Mouse (Mus musculus) spleen, adult 2 months (tissue): ENCODE measurements around the gene Pttg1ip. TPM values are rescaled to one million over a fixed set of nuclear protein-coding genes. Genes with fewer than 3 reads are reported as not detected.

Experiments
- DNase-seq, 2 experiments: peaks; one replicate each; pipeline versions ENCODE4 v3.0.0 to v3.0.0-alpha.2; 2012 to 2021; ENCODE audit warnings: low spot score in 2 of 2, low read depth in 1 of 2
- H3K27ac ChIP-seq: fragments of 200-500 bp; 2 replicates; pipeline ENCODE4 v1.5.1; 2012; ENCODE audit warnings: low read length, inconsistent platforms; ENCODE audit not compliant: insufficient read depth
- H3K27me3 ChIP-seq: fragments of 200-500 bp; 2 replicates; pipeline ENCODE4 v1.6.1; 2012; ENCODE audit warnings: mild to moderate bottlenecking, moderate library complexity, low read length, inconsistent platforms; ENCODE audit not compliant: control insufficient read depth, insufficient read depth
- H3K36me3 ChIP-seq: fragments of 200-500 bp; 2 replicates; pipeline ENCODE4 v1.6.1; 2012; ENCODE audit warnings: mild to moderate bottlenecking, low read length, inconsistent platforms; ENCODE audit not compliant: control insufficient read depth, insufficient read depth
- H3K4me1 ChIP-seq: fragments of 200-500 bp; 2 replicates; pipeline ENCODE4 v1.6.1; 2011; ENCODE audit warnings: inconsistent platforms; ENCODE audit not compliant: control insufficient read depth, insufficient read depth, insufficient read length
- H3K4me3 ChIP-seq: fragments of 200-500 bp; 2 replicates; pipeline ENCODE4 v1.5.1; 2011; ENCODE audit warnings: mild to moderate bottlenecking, inconsistent platforms; ENCODE audit not compliant: insufficient read depth, insufficient read length; ENCODE audit errors: extremely low read depth
- CTCF ChIP-seq: fragments of 200-500 bp; IDR thresholded peaks from 2 replicates; pipeline ENCODE4 v1.5.1; 2011; ENCODE audit warnings: mild to moderate bottlenecking, inconsistent platforms; ENCODE audit not compliant: insufficient read depth, insufficient read length, insufficient replicate concordance; ENCODE audit errors: extremely low read depth
- POLR2A ChIP-seq: fragments of 200-500 bp; IDR thresholded peaks from 2 replicates; pipeline ENCODE4 v1.6.1; 2011; ENCODE audit warnings: low read depth, low read length, inconsistent platforms
- WGBS: fragments of 180-500 bp; shearing (Covaris S2); methylation state at CpG from one replicate; pipeline ENCODE4 v1.1.7; 2018; 5-methylcytosine and 5-hydroxymethylcytosine counted together
- polyA plus RNA-seq: library from polyadenylated mRNA; depleted of rRNA; stranded (reverse); fragments of >200 nt; gene quantifications from 2 replicates; pipeline ENCODE4 v1.2.3, GENCODE M21; 2012; rRNA removed

Pttg1ip gene
- 63.4 and 65.3 TPM in 2 replicates for polyA plus RNA-seq

DNA sequence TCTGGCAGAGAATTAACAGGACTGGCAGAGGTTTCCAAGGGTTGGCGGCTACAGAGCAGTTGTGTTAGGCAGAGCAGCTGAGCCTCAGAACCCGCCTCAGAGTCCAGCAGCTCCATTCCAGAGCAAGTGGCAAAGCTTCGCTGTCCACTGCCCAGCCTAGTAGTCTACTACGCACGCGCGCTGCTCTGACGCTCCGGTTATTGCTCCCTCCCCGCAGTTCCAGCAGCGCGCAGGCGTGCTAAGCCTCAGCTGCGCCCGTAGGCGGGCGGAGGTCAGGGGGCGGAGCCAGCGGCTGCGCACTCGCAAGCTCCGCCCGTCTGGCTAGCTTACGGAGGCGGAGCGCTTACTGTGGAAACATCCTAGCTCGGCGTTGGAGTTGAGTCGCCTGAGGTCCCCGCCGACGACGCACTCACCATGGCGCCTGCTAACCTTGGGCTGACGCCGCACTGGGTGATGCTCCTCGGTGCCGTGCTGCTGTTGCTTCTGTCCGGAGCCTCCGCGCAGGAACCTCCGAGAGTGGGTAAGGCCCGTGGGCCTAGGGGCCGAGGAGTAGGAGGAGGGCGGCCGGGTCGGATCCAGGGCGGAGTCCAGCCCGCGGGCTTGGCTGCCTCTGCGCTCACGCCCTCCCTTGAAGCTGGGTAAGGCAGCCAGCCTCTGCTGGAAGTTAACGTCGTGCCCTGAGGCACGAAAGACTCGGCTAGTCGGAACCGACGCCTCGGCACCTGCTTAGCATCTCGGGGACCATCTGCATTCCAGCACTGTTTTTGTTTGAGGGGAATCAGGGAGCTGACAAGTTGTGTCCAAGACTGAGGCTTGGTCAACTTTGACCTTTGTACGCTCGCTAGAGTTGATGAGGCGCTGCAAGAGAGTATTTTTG, at the start of gene Pttg1ip:
Gene Pttg1ip, plus strand, starts transcription at position 313 of the 877 bp plus-strand sequence.
- no peaks in the 10 kb centered on the region for H3K36me3 ChIP-seq
- peak; percentile 94 for DNase-seq
- under 1% methylated on average over 64 of the region's 64 CpGs for WGBS
- TF ChIP-seq CTCF (no peak), POLR2A (peak; percentile 93)
- peaks cover 7% of the 10 kb centered on the region; the same call in 1 of the 2 replicates for H3K4me1 ChIP-seq
- H3K27me3 ChIP-seq = no peaks in the 10 kb centered on the region
- H3K4me3 ChIP-seq = peak within 1 kb of the TSS; percentile 88
- H3K27ac ChIP-seq = peak within 1 kb of the TSS; percentile 94

DNA sequence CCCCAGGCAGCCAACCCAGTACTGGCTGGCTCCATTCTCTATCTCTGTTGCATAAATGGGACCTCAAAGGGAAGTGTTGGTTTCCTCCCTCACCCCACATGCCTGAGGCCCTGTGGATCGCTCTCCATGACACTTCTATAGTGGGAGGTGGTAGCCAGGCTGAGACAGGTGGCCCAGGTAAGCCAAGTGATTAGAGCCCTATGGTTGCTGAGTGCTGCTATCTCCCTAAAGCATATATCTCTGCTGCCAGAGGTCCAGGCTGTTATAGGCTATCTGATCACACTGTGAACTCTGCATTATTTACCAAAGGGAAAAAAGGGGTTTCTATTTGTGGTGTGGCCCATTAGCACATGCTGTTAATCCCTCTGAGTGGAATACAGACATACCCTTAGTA, 49.5 kb upstream of the Pttg1ip start:
- H3K27ac ChIP-seq = peak overlapping the region; percentile 88; the same call in 1 of the 2 replicates
- H3K36me3 ChIP-seq = no peaks in the 10 kb centered on the region
- 34% methylated on average over 1 of the region's 1 CpGs for WGBS
- peaks cover 23% of the 10 kb centered on the region; the same call in 1 of the 2 replicates for H3K4me1 ChIP-seq
- H3K27me3 ChIP-seq = no peaks in the 10 kb centered on the region
- no peak for DNase-seq
- TF ChIP-seq POLR2A (no peak), CTCF (no peak)
- H3K4me3 ChIP-seq = peak overlapping the region; percentile 6; the same call in 1 of the 2 replicates

DNA sequence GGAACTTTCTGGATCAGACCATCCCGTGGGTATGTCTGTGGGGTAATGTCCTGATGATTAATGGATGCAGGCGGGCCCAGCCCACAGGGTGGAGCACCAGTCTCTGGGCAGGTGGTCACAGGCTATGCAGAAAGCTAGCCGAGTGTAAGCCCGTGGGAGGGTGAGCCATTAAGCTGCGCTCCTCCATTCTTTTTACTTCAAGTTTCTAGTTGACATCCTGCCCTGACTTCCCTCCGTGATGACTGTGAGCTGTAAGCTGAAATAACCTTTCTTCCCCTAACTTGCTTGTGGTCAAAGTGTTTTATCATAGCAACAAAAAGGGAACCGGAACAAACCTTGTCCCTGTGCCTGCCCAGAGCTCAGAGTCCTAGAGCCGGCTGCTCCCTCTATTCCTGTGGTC, 44.8 kb upstream of the Pttg1ip start:
- peaks cover 2% of the 10 kb centered on the region; the same call in 1 of the 2 replicates for H3K36me3 ChIP-seq
- WGBS = 15% methylated on average over 8 of the region's 8 CpGs
- peak overlapping the region; percentile 90 for H3K27ac ChIP-seq
- DNase-seq = peak in 1 of 2 experiments; percentile 62
- no peak overlapping the region for H3K4me3 ChIP-seq
- TF ChIP-seq POLR2A (no peak), CTCF (no peak)
- no peaks in the 10 kb centered on the region for H3K27me3 ChIP-seq
- H3K4me1 ChIP-seq = peaks cover 40% of the 10 kb centered on the region; the same call in 1 of the 2 replicates

DNA sequence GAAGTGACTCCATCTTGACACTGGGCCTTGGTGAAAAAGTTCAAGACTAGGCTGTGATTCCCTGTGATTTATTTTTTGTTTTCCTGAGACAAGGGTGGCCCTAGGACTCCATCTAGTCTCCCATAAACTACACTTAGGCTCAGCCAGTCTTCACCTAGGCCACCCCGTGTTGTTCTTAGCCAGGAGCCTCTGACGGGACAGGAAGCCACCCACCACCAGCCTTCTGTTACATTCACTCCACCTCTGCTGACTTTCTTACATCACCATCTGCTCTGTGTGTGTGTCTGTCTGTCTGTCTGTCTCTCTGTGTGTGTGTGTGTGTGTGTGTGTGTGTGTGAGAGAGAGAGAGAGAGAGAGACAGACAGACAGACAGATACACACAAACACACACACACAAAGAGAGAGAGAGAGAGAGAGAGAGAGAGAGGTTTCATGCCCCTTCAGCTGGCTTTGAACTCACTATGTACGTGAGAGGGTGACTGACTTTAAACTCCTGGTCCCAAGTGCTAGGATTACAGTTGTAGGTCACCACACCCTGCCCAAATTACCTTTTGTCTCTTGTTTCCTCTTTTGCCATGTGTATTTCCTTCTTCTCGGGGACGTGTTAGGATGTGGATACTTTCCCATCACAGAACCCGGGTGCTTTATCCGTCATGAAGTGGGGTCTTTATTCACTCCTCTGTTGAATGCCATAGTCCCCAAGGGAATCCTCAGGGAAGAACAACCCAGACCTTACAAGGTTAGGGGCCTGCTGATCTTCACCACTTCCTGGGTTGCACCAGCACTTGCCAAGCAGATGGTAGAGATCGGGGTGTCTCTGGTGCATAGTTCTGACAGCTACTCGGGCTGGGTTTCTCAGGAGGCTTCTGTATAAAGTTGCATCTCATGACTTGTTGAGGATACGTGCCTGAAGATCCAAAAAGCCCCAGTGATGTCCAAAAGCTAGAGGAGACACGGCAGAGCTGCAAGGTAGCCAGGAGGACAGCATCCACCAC, 44.0 kb upstream of the Pttg1ip start:
- no peak overlapping the region for H3K4me3 ChIP-seq

DNA sequence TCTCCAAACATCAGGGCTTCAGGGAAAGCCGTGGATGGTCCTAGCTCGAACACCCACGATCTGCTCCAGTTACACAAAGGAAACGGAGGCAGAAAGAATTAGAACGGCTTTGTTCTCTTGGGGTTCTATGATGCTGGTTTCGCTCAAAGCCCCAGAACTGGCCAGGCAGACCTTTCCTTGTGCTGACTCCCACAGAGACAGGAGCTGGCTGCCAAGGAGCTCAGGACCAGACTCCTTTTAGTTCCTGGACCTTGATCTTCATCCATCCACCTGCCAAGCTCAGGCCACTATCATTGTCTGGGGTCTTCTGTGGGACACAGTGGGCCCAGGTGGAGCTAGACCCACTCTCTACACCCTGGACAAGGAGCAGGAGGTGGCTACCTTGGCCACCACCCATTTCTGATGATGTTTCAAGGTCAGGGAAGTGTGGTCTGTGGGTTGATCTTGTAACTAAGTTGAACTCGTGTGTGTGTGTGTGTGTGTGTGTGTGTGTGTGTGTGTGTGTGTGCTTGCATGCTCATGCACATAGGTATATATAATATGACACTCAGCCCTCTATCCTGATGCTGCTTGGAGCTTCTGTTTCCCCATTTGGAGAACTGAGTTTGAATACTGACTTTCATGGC, 42.1 kb upstream of the Pttg1ip start:
- no peak for DNase-seq
- H3K4me1 ChIP-seq = peaks cover 35% of the 10 kb centered on the region; the same call in 1 of the 2 replicates
- TF ChIP-seq POLR2A = no peak
- TF ChIP-seq CTCF = no peak
- no peak overlapping the region for H3K27ac ChIP-seq
- H3K4me3 ChIP-seq = no peak overlapping the region
- peaks cover 18% of the 10 kb centered on the region for H3K36me3 ChIP-seq
- no peaks in the 10 kb centered on the region for H3K27me3 ChIP-seq
- WGBS = 75% methylated on average over 7 of the region's 7 CpGs

More for the DNA sequence above, 44.0 kb upstream of the Pttg1ip start:
- Histone ChIP-seq H3K36me3 (peaks cover 8% of the 10 kb centered on the region), H3K4me1 (peaks cover 40% of the 10 kb centered on the region; the same call in 1 of the 2 replicates), H3K27ac (peak overlapping the region; percentile 90), H3K27me3 (no peaks in the 10 kb centered on the region)
- WGBS = 27% methylated on average over 11 of the region's 11 CpGs
- TF ChIP-seq CTCF = no peak
- no peak for TF ChIP-seq POLR2A
- DNase-seq = no peak

DNA sequence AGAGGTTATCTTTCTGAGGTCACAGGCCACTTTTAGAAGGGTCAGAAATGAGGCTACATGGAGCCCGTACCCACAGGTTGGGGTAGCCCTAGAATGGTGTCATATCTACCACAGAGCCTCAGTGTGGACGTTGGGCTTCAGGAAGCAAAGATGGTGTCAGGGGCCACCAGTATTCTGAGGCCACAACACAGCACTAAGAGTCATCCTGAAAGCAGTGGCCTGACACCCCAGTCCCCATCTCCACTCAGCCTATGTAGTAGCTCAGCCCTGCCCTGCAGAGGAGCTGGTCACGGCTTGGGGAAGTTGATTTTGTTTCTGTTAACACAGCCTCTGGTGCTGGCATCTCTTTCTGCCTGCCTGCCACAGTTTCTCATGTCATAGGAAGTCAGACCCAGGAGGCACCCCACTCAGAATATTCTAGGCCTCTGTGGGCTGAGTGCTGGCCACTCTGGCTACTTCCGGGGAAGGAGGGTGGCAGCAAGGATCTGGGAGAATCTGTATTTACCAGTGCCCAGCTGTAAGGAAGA, 40.9 kb upstream of the Pttg1ip start:
- peaks cover 23% of the 10 kb centered on the region for H3K36me3 ChIP-seq
- peak overlapping the region; percentile 36 for H3K27ac ChIP-seq
- H3K4me3 ChIP-seq = no peak overlapping the region
- TF ChIP-seq POLR2A (no peak), CTCF (no peak)
- H3K27me3 ChIP-seq = no peaks in the 10 kb centered on the region
- peaks cover 30% of the 10 kb centered on the region; the same call in 1 of the 2 replicates for H3K4me1 ChIP-seq
- 50% methylated on average over 4 of the region's 4 CpGs for WGBS
- DNase-seq = no peak
